Mouse (Mus musculus): ENCODE measurements around the gene Gm28553.
"Not testable (repeated sequence)": the region's sequence is repeated elsewhere in the genome, so short reads cannot be mapped to it uniquely, and the experiment has no call there.

Gm28553 gene

DNA sequence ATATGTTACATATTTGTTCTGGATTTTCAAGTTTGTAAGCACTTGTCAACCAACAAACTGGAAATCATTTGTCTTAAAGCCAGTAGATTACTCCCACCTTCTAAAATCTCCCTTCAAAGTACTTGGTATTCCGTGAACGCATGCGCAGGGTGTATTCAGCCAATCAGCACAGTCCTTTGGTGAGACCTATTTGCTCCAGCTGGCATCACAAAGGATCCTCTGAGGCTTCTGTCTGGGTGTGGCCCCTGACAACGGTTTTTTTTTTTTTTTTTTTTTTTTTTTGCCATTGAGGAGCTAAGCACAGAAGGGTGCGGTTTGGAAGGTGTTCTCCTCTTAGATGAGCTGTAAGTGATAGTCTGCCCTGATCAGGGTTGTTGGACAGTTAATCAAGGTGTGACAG lies at the start of gene Gm28553:
Gene Gm28553, plus strand, starts transcription at position 301 of the 400 bp plus-strand sequence.
- not testable (repeated sequence) for DNase-seq (ENCODE audit: low read depth)
